Mouse (Mus musculus): ENCODE measurements around the gene Mbd4. TPM values are rescaled to one million over a fixed set of nuclear protein-coding genes. Genes with fewer than 3 reads are reported as not detected.
A peak's percentile ranks its signal among the peaks of the same experiment; 100 is the strongest.
"Not testable (repeated sequence)": the region's sequence is repeated elsewhere in the genome, so short reads cannot be mapped to it uniquely, and the experiment has no call there.

Gene Mbd4
- polyA plus RNA-seq, 1 experiment from 2014 or later, result 16.2 TPM

DNA sequence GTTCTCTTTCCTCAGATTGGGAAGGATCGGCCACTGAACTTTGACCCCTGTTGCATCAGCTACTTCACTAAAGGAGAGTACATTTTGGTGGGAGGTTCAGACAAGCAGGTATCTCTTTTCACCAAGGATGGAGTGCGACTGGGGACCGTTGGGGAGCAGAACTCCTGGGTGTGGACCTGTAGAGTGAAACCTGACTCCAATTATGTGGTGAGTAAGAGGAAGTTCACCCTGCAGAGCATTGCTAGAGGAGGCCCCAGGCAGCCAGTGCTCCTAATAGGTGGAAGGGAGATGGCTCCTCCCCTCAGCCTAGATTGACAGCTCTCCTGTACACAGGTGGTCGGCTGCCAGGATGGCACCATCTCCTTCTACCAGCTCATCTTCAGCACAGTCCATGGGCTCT lies 33.7 kb upstream of the Mbd4 start:
- Histone ChIP-seq H3K36me3 (peaks cover 5% of the 10 kb centered on the region), H3K27me3 (replicated peaks) (no peaks in the 10 kb centered on the region), H3K9me3 (replicated peaks) (no peaks in the 10 kb centered on the region), H3K27ac (no peak overlapping the region), H3K4me3 (no peak overlapping the region), H3K4me2 (no peak overlapping the region), H3K9ac (no peak overlapping the region), H3K4me1 (peaks cover 12% of the 10 kb centered on the region; the same call in 1 of the 2 replicates)
- ATAC-seq, result 0 out of 2 replicates have a peak, but pooled peaks have one; percentile 51
- WGBS (ENCODE audit: insufficient replicate concordance), result 24% methylated on average over 4 of the region's 4 CpGs

DNA sequence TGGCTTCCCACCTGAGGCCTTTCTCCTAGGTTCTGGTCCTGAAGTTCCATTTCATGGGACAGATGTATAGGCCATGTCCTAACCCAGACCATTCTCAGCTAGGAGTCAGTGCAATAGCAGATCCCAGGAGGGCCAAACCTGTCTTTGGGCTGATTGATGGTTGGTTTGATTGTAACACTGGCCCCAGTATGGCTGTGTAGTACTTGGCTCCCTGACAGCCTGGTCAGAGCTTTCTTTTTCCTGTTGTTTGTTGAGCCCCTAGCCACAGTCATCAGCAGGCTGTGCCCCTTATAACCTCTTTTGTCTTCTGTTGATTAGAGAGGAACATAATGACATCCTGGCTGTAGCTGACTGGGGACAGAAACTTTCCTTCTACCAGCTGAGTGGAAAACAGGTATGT lies 30.8 kb upstream of the Mbd4 start:
- Histone ChIP-seq H3K27me3 (replicated peaks) (no peaks in the 10 kb centered on the region), H3K4me2 (no peak overlapping the region), H3K4me1 (peaks cover 12% of the 10 kb centered on the region; the same call in 1 of the 2 replicates), H3K27ac (no peak overlapping the region), H3K4me3 (no peak overlapping the region), H3K9ac (no peak overlapping the region), H3K36me3 (peaks cover 5% of the 10 kb centered on the region), H3K9me3 (replicated peaks) (no peaks in the 10 kb centered on the region)
- ATAC-seq, result no peak

DNA sequence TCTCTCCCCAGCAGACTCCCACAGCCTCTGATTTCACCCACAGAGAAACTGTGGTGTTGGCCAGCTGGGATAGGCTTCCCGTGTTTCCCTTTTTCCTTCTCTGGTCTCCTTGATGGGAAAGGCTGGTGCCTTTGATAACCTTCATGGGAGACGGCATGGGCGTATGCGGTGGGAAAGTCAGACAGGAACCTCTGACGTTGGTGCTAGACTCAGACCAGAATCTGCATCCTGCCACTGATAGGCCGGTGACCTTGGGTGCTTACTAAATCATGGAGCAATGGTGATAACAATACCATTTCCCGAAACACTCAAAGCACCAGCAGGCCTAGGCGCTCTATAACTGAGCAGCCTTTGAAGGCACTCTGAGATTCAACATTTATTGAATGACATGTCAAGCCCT lies 27.6 kb upstream of the Mbd4 start:
- no peak for ATAC-seq
- Histone ChIP-seq H3K27me3 (replicated peaks) (no peaks in the 10 kb centered on the region), H3K9me3 (replicated peaks) (no peaks in the 10 kb centered on the region), H3K27ac (no peak overlapping the region), H3K9ac (no peak overlapping the region), H3K4me3 (no peak overlapping the region), H3K4me1 (peaks cover 7% of the 10 kb centered on the region; the same call in 1 of the 2 replicates), H3K36me3 (no peaks in the 10 kb centered on the region), H3K4me2 (no peak overlapping the region)
- WGBS (ENCODE audit: insufficient replicate concordance), result 45% methylated on average over 8 of the region's 8 CpGs

DNA sequence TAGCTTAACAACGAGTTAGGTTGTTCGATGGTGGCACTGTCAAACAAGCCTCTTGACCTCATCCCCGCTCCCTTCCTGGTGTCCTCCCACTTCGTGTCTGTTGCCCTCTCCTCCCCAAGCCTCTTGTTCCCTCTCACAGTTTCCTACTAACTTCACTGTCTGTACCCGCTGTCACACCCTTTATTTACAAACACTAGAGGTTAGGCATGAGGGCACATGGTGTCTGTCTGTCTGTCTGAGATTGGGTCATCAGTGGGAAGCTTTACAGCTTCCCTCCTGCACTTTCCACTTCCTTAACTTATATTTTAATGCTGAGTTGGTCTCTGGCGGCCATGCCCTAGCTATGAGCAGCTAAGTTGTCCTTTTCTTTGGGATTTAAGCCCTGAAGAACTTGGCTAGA lies 26.6 kb upstream of the Mbd4 start:
- Histone ChIP-seq H3K4me2 (no peak overlapping the region), H3K4me1 (peaks cover 7% of the 10 kb centered on the region; the same call in 1 of the 2 replicates), H3K27me3 (replicated peaks) (no peaks in the 10 kb centered on the region), H3K36me3 (no peaks in the 10 kb centered on the region), H3K9ac (no peak overlapping the region), H3K4me3 (no peak overlapping the region), H3K27ac (no peak overlapping the region), H3K9me3 (replicated peaks) (no peaks in the 10 kb centered on the region)
- WGBS (ENCODE audit: insufficient replicate concordance), result 52% methylated on average over 6 of the region's 6 CpGs
- ATAC-seq, result no peak

DNA sequence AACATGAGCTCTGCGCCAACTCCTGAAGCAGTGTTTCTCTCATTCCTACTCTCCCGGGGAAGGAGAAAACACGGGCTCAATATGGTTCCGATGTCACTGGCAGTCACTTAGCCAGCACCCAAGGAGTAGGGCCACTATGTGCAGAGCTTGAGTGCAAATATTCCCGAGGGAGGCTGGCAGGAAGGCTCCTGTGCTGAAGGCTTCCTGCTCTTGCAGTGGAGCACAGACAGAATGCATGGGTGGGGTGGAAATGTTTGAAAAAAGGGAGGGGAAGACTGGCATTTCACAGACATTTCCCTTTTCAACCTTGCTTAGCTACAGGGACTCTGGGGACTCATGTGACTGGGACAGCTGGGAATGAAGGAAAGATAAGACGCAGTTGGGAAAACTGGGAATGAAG lies 25.5 kb upstream of the Mbd4 start:
- 65% methylated on average over 6 of the region's 6 CpGs for WGBS (ENCODE audit: insufficient replicate concordance)
- H3K27me3 ChIP-seq (replicated peaks), result no peaks in the 10 kb centered on the region
- H3K4me1 ChIP-seq, result peaks cover 7% of the 10 kb centered on the region; the same call in 1 of the 2 replicates
- no peaks in the 10 kb centered on the region for H3K9me3 ChIP-seq (replicated peaks)
- no peaks in the 10 kb centered on the region for H3K36me3 ChIP-seq
- no peak overlapping the region for H3K4me2 ChIP-seq
- ATAC-seq, result no peak
- H3K4me3 ChIP-seq, result no peak overlapping the region
- no peak overlapping the region for H3K9ac ChIP-seq
- no peak overlapping the region for H3K27ac ChIP-seq

DNA sequence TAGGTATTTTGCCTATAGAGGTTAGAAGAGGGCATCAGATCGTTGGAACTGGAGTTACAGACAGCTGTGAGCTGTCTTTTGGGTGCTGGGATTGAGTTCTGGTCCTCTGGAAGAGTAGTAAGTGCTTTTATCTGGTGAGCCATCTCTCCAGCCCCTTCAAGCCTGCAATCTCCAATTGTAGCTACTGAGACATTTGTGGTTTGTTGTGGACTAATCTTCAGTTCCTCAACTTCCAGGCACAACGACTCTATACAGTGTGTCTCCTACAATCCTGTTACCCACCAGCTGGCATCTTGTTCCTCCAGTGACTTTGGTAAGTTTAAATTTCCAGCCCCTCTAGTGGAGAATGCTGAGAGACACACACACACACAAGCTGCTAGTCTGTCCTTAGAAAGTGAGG lies 24.1 kb upstream of the Mbd4 start:
- 23% methylated on average over 2 of the region's 2 CpGs for whole genome bisulfite sequencing (ENCODE audit: insufficient replicate concordance)
- no peak for ATAC-seq
- no peak overlapping the region for H3K9ac ChIP-seq
- no peak overlapping the region for H3K27ac ChIP-seq
- H3K4me3 ChIP-seq, result no peak overlapping the region
- H3K4me2 ChIP-seq, result no peak overlapping the region
- no peaks in the 10 kb centered on the region for H3K9me3 ChIP-seq (replicated peaks)
- no peaks in the 10 kb centered on the region for H3K36me3 ChIP-seq
- no peaks in the 10 kb centered on the region for H3K27me3 ChIP-seq (replicated peaks)
- 0 out of 2 replicates have a peak, but pooled peaks cover 3% of the 10 kb centered on the region for H3K4me1 ChIP-seq

DNA sequence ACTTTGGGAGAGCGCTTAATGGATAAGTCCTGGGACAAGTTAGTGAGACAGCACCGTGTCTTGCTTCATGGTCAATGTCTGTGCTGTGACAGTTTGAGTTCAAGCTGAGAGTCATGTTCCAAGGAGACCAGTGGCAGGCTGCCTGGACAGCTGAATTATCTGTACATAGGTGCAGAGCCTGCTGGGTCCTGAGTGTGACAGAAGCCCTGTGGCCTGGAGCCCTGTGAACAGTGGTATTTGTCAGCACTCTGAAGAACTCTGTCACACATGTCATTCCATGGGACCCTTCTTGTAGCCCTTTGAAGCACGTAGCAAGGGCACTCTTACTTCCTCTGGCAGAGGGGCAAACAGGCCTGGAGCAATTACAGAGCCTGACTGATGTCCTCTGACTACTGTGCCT lies 18.1 kb upstream of the Mbd4 start:
- WGBS (ENCODE audit: insufficient replicate concordance), result no CpG with 5 or more reads among the region's 3 CpGs
- H3K4me2 ChIP-seq; H3K9ac ChIP-seq; ATAC-seq; H3K4me3 ChIP-seq; H3K4me1 ChIP-seq; H3K27me3 ChIP-seq (replicated peaks); H3K36me3 ChIP-seq; H3K27ac ChIP-seq; H3K9me3 ChIP-seq (replicated peaks): not testable (repeated sequence)

DNA sequence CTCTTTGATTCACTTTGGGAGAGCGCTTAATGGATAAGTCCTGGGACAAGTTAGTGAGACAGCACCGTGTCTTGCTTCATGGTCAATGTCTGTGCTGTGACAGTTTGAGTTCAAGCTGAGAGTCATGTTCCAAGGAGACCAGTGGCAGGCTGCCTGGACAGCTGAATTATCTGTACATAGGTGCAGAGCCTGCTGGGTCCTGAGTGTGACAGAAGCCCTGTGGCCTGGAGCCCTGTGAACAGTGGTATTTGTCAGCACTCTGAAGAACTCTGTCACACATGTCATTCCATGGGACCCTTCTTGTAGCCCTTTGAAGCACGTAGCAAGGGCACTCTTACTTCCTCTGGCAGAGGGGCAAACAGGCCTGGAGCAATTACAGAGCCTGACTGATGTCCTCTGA lies 14.0 kb upstream of the Mbd4 start:
- not testable (repeated sequence) for H3K4me2 ChIP-seq; H3K9ac ChIP-seq; H3K36me3 ChIP-seq; H3K9me3 ChIP-seq (replicated peaks); H3K4me3 ChIP-seq; ATAC-seq; H3K27ac ChIP-seq; H3K27me3 ChIP-seq (replicated peaks)
- peaks cover 11% of the 10 kb centered on the region for H3K4me1 ChIP-seq
- no CpG with 5 or more reads among the region's 3 CpGs for WGBS (ENCODE audit: insufficient replicate concordance)

DNA sequence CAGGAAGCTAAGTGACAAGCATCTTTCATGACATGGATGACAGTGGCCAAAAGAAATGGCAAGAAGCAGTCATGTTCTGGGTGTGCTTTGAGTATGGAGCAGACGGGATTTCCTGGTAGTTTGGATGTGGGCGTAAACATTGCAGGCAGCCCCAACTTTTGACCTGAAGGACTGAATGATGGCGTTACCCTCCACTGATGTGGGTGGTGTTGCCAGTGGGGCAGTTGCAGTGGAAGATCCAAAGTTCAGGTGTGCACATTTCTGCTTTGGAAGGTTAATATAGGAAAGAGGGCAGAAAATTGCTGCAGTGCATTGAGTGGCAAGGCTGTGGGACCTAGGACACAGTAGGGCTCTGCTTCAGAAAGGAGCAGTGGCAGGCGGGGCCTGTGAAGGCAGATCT lies 12.1 kb upstream of the Mbd4 start:
- Histone ChIP-seq H3K4me2 (no peak overlapping the region), H3K9ac (no peak overlapping the region), H3K27me3 (replicated peaks) (no peaks in the 10 kb centered on the region), H3K4me3 (no peak overlapping the region), H3K36me3 (no peaks in the 10 kb centered on the region), H3K9me3 (replicated peaks) (no peaks in the 10 kb centered on the region), H3K27ac (no peak overlapping the region), H3K4me1 (peaks cover 11% of the 10 kb centered on the region)
- WGBS (ENCODE audit: insufficient replicate concordance), result 82% methylated on average over 4 of the region's 4 CpGs
- ATAC-seq, result no peak

DNA sequence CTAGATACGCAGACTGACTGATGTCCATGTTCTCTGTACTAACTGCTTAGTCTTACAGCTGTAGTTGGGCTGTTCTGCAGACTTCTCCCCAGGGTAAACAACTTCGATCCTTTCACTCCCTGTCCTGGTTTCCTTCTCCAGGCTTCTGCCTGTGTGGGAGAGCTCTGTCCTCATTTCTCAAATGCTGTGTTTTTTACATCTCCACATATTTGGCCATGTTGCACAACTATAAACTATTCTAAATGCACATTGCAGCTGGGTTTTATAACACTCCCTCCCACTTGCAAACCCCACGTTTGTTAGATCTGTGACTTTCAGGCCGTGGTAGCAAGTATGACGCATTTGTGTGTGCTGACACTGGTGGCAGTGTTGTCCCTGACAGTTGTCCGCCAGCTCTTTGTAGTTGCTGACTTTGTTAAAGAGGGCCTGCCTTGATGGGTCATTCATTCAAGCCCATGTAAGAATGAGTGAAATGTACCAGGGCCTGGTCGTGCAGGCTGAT lies 10.2 kb upstream of the Mbd4 start:
- Histone ChIP-seq H3K9ac (no peak overlapping the region), H3K27ac (no peak overlapping the region), H3K4me1 (peaks cover 23% of the 10 kb centered on the region), H3K36me3 (no peaks in the 10 kb centered on the region), H3K4me3 (no peak overlapping the region), H3K9me3 (replicated peaks) (no peaks in the 10 kb centered on the region), H3K4me2 (no peak overlapping the region), H3K27me3 (replicated peaks) (no peaks in the 10 kb centered on the region)
- ATAC-seq, result no peak
- 64% methylated on average over 7 of the region's 7 CpGs for whole genome bisulfite sequencing (ENCODE audit: insufficient replicate concordance)

DNA sequence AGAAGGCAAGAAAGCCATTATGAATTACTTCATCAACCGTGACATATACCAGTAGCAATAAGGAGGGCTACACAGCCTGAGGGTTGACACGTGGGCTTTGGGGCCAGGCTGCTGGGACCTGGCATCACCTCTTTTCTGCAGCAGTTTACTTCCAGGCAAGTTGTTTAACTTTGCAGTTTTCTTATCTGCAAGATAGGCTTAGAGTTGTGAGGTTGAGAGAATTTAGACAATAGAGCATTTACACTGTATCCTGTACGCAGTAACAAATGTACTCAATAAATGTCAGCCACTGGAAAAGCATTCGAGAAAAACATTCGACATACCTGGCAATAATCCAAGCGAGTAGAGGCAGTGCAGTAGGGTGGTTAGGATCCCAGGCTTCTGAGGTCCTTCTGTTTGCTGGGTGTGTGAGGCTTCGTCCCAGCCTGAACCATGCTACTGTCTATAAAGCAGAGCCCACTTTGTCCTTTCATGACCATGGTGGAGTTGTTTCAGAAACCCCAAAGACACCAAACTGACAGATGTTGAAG lies 6.9 kb upstream of the Mbd4 start:
- no peaks in the 10 kb centered on the region for H3K36me3 ChIP-seq
- H3K27me3 ChIP-seq (replicated peaks), result no peaks in the 10 kb centered on the region
- H3K9ac ChIP-seq, result no peak overlapping the region
- ATAC-seq, result no peak
- no peak overlapping the region for H3K4me2 ChIP-seq
- WGBS (ENCODE audit: insufficient replicate concordance), result 60% methylated on average over 7 of the region's 7 CpGs
- no peaks in the 10 kb centered on the region for H3K9me3 ChIP-seq (replicated peaks)
- no peak overlapping the region for H3K27ac ChIP-seq
- H3K4me1 ChIP-seq, result peaks cover 23% of the 10 kb centered on the region
- no peak overlapping the region for H3K4me3 ChIP-seq

DNA sequence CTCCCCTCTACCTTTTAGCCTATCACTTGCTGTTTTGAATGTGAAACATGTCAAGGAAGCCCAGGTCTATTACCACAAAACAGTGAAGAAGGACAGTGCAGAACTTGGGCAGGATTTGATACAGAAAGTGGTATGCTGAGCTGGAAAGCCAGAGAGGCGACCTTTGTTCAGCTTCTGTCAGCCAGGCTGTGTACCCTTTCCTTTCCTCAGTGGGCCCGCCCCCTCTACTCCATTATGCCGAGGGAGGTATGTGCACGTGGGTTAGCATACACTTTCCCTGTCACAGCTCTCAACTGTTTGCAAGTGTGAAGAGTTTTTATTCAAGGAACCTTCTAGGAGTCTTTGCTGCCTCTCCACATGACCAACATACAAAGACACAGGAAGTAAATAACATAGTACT lies 6.1 kb upstream of the Mbd4 start:
- no peaks in the 10 kb centered on the region for H3K27me3 ChIP-seq (replicated peaks)
- H3K9me3 ChIP-seq (replicated peaks), result no peaks in the 10 kb centered on the region
- no peak overlapping the region for H3K9ac ChIP-seq
- peaks cover 23% of the 10 kb centered on the region for H3K4me1 ChIP-seq
- 34% methylated on average over 4 of the region's 4 CpGs for WGBS (ENCODE audit: insufficient replicate concordance)
- no peak overlapping the region for H3K4me3 ChIP-seq
- H3K36me3 ChIP-seq, result no peaks in the 10 kb centered on the region
- H3K27ac ChIP-seq, result peak overlapping the region; percentile 60
- ATAC-seq, result no peak
- H3K4me2 ChIP-seq, result no peak overlapping the region

DNA sequence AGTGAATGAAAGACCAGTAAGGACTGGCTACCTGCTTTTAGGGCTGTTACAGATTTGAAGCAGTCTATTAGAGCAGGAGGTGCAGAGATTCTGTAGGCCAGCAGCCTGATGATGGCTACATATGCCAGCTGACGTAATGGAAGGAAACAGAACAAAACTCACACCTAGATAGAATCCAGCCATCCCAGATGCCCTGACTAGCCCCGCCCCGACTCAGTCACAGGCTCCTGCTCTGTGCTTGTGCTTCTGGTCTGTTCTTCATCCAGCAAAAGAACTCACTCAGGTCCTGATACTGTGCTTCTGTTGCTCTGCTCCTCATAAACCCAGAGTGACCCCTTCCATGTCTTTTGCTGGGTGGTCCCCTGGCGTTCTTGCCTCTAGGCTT lies 3.2 kb upstream of the Mbd4 start:
- H3K27ac ChIP-seq, result no peak overlapping the region
- H3K36me3 ChIP-seq, result 0 out of 2 replicates have a peak, but pooled peaks cover 3% of the 10 kb centered on the region
- 70% methylated on average over 4 of the region's 4 CpGs for WGBS (ENCODE audit: insufficient replicate concordance)
- no peaks in the 10 kb centered on the region for H3K9me3 ChIP-seq (replicated peaks)
- no peak overlapping the region for H3K4me2 ChIP-seq
- ATAC-seq, result no peak
- H3K9ac ChIP-seq, result no peak overlapping the region
- H3K4me3 ChIP-seq, result no peak overlapping the region
- no peaks in the 10 kb centered on the region for H3K27me3 ChIP-seq (replicated peaks)
- peaks cover 32% of the 10 kb centered on the region for H3K4me1 ChIP-seq
